Mouse (Mus musculus) right cerebral cortex, postnatal 14 days (tissue): ENCODE results near the gene Fkbp8.

Experiments used
- DNase-seq: peaks from one replicate; pipeline ENCODE4 v3.0.0; 2022

The Fkbp8 gene

DNA sequence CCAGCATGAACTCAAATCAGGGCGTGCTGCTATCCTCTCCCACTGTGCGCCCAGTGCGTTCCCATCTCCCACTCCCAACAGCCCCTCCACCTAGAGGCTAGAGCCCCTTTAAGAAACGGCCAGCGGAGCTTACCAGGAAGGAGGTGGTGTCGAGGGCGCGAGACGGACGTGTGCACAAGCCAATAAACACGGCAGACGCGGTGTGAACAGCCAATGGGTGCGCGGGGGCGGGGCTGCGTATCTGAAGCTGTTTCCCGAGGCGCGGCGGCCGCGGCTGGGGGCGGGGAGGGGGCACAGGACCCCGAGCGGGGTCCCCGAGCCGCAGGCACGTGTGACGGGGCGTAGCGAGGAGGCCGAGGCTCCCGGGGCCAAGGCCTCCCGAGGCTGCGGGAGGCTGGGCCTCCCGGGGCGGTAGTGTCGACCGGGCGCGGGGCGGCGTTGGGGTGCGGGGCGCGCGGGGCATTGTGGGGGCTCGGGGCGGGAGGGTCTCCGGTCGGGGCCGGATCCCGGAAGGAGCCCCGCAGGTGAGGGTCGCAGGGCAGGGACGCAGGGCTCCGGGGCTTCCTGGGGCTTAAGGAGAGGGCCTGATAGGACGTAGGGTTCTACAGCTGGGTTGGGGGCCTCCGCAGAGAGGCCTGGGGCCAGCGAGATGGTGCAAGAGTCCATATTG, at the start of gene Fkbp8, which contains the start of gene Kxd1:
Fkbp8 (plus strand) TSS at position 213 of the 670 bp plus-strand sequence.
Kxd1 (minus strand) TSS at position 445 of the 670 bp plus-strand sequence.
- peak; percentile 98 for DNase-seq

DNA sequence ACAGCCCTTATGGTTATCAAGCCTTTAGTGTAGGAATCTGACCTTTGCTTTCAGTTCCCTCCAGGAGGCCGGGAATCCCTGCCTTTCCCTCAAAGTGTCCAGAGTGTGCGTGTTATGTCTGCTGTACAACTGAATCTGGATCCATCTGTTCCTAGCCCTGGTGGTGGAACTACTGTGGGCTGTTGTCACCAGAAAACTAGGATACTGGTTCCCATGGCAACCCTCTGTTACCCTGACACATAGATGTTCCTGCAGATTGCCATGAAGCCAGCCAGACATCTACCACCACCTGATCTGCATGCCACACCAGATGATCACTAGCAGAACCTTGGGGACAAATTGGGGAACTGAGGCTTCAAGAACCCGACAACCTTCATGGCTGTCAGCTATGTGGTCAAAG, 45.6 kb upstream of the Fkbp8 start:
- DNase-seq, result no peak

DNA sequence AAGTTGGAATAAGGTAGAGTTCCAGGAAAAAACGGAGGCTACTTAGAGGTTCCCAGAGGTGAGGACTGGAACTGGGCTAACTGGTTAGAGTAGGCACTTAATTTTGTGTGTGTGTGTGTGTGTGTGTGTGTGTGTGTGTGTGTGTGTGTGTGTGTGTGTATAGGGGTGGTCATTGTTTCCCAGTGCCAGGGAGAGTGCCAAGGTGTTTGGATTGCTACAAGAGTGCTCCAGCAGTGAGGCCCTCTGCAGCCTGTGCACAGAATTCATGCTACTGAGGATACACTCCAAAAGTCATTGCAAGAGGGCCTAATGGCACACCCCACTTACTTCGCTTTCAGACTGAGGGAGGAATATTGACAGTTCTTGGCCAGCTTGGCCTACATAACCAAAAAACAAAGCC, 44.6 kb upstream of the Fkbp8 start:
- DNase-seq, result no peak

DNA sequence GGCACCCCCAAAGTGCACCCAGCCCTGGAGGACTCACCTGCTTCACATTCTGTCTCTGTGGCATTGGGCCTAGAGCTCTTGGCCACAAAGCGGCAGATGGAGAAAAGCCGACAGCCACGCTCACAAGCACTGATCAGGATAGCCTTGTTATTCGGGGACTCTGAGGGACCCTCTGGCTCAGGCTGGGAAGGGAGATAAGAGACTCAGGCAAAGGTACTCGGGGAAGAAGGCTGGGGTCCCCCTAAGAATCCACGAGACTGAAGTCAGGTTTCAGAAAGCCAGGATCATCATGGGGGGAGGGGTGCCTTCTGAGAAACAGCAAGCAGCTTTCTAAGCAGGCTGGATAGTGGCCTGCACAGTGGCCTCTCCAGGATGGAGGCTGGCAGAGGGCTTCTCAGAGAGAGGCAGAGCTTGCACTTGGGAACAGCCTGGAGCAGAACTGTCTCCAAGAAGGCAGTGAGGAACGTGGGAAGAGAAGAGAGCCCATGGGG, 41.3 kb upstream of the Fkbp8 start:
- no peak for DNase-seq

DNA sequence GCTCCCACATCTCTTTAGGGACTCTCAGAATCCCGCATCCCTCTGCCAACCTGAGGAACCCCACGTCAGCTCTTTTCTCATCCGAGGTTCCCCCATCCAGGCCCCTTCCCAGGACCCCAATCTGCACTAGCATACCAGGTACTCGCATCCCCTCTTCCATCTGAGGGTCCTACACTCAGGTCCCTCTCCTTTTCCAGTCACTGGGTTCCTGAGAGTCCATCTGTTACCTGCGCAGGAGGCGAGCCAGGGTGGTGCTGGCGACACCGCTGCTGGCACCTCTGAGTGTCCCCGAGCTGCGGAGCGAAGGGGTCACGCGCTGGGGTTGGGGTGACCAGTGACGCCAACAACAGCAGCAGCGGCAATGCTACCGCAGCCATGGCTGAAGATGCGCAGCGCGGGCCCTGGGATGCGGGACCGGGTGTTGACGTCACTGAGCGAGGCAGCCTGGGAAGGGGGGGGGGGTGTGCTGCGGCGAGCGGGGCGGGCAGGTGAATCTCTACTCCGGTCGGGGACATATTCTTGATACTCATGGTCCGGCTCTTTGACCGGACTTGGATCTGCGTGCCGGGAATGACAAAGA, 40.5 kb upstream of the Fkbp8 start, which contains the start of gene Tmem59l:
Tmem59l (minus strand) TSS at position 418 of the 580 bp plus-strand sequence.
- peak; percentile 66 for DNase-seq

DNA sequence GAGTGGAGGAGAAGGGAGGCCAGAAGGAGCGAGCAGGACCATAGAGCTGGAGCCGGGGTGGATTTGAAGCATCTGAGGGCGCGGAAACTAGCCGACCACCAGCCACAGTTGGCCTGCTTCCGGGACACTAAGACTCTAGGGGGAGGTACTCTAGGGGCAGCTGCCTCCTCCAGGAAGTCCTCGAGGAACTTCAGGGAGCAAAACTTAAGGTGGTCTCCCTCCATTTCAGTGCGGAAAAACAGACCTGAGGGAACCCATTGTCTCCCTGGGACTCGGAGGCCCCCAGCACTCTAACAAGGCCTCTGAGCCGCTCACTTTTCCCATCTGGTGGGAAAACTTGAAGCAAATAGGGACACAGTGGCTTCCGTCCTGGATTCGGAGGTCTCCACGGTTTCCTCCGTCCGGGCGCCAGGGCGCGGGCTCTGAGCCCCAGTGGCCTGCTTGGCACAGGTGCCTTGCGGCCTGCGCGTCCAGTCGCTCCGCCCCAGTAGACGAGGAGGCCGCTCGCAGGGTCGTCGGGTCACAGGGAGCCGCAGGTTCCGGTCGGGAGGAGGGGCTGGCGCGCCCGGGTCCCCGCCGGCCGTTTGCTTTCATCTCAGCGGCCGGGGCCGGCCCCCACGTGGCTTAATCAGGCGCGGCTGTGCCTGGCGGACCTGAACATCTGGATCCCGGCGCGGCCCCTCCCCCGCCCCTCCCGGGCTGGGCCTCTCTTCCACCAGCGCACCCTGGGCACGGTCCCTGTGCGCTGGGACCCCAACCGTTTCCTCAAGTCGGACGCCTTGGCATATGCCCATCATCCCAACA, 39.3 kb upstream of the Fkbp8 start:
- no peak for DNase-seq

DNA sequence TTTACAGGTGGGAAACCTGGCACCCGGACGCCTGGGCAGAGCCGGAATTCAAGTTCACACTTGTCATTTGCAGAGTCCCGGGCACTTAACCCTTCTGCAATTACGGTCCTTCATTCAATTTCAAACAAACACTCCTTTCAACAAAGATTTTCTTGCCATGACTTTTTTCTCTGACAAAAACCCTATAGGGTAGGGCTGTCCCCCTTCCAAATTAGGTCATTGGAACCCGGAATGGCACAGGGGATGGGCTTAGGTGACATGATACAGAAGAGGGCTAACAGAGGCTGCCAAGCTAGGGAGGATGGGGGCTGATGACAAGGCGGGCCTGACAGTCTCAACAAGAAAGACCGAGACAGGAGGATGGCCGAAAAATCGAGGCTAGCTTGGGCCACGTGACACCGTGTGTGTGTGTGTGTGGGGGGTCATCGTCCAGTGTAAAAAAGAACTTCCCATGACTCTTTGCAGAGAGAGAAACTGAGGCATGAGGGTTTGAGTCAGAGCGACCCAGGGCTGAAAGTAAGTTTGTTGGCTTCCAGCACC, 38.5 kb upstream of the Fkbp8 start:
- DNase-seq, result no peak

DNA sequence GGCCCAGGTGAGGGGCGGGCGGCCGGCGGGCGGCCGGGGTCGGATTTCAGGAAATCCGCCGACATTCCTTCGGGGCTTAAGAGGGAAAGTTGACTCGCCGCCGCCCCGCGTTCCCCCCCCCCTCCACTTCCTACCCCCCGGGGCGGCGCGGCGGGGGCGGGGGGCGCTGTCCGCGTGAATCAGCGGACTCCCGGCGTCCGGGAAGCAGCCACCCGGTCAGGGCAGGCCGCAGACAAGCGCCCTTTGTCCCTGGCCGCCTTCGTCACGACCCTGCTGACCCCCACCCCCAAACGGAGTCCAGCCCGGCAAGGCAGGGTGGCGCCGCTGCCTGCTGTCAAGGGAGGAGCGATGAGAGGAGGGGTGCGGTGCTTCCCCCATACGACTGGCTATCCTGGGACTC, 37.9 kb upstream of the Fkbp8 start:
- no peak for DNase-seq

DNA sequence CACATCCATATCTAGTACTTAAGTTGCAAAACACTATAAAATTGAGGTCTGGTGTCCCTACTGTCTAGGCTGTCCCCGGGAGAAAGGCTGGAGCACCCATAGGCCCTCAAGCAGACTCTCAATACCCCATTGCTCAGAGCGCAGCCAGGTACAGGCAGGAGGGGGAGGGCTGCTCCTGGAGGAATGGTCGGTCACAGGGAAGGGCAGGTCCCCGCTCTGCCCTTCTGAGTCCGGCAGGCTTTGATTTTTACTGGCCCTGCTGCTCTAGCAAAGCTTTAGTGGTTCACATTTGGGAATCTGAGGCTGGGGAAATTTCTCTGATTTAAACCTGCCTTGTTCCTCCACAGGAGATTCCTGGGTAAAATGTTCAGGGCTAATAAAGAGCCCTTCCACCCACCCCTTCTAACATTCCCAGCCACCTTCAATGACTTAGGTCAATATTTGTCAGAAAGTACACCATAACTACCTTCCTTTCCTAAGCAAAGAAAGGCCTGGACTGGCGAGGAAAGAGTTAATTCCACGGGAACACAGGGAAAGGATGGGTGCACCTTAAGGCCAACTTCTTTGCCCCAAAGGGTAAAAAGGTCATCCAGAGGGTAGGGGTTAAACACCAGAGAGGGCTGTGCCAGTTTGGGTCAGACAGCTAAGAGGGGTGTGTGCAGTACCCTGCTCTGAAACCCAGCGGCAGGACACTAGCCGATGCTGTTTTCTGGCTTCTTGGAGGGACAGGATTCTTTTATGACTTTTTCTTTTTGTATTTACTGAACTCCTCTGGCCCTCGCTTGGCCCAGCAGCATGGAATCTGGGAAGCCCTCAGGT, 37.3 kb upstream of the Fkbp8 start:
- DNase-seq, result no peak

DNA sequence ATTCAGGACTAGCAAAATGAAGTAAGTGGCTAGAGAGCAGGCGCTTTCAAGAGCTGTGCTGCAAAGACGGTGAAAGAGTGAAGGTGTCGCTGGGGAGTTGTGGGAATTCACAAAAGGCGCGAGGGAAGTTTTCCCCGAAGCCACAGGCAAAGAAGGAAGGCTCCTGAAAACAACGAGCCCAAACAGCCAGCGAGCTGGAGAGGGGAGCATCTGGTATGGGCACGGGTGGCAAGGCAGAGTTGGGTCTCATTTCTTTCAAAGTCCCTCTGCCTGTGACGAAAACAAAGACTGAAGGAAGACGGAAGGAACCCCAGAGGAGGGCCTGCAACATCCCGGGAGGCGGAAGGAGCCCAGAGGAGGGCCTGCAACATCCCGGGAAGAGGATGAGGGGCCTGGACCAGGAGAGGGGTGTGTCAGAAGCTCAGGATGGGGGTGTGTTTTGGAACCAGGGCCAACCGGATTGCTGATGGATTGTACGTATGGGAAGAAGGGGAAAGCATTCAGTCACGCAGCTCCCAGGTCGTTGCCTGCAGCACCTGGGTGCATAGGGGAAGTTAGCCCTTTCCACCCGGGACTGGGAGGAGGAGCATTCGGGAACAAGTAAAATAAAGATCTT, 36.5 kb upstream of the Fkbp8 start:
- no peak for DNase-seq

DNA sequence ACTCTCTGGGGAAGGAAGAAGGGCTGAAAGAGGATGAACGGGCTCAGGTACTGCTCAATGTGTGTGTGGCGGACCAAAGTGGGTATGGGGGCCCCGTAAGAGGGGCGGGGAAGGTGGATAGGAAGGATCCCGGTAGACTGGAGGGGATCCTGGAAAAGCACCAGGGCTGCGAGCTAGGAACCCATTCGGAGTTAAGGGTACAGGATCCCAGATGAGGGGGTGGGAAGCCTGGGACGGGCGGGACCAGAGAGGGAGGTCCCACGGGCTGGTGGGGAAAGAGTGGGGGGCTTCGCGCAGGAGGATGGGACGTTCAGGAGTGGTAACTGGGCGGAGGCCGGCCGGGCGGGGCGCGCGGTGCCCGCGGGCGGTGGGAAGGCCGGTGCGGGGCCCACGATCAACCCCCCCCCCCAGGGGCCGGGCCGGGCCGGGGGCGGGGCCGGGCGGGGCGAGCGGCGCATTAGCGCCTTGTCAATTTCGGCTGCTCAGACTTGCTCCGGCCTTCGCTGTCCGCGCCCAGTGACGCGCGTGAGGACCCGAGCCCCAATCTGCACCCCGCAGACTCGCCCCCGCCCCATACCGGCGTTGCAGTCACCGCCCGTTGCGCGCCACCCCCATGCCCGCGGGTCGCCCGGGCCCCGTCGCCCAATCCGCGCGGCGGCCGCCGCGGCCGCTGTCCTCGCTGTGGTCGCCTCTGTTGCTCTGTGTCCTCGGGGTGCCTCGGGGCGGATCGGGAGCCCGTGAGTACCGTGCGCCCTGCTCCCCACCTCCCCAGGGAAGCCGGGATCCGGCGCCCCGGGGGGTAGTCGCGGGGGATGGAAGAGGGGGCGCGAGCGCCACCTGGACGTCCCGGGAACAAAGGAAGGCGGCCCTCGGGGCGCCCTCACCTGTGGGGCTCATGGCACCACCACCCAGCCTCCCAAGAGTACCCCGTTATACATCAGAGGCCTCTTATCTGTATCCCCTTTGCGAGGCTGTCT, 34.6 kb upstream of the Fkbp8 start, which contains the start of gene Crlf1:
Crlf1 (plus strand) TSS at position 495 of the 977 bp plus-strand sequence.
- no peak for DNase-seq

DNA sequence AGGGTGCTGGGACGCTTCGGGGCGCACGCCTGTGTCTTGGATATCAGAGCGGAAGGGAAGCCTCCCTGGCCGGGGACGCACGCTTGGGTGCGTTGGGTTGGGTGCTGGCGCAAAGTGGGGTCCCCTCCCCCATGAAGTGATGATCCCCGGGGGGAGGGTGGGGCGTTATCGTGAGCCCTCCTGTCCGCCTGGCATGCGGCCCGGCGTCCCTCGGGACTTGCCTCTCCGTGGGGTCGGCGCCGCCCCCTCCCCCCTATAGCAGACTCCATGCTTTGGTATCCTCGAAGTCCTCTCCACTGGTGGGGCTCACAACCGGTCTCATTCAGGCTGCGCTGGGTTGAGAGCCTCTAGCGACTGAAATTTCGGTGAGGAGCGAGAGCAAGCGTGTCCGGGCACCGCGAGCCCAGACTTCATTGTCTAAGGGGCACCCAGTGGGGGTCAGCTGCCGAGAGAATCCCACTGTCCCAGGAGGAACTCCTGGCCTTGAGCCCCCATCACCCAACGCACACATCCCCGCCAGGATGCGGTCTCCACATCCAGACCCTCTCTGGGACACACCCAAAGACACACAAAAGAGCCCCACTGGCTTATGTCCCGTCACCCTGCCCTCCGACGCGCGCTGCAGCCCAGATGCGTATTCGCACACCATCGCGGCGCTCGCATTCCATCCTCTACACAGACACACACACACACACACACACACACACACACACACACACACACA, 33.7 kb upstream of the Fkbp8 start:
- no peak for DNase-seq

DNA sequence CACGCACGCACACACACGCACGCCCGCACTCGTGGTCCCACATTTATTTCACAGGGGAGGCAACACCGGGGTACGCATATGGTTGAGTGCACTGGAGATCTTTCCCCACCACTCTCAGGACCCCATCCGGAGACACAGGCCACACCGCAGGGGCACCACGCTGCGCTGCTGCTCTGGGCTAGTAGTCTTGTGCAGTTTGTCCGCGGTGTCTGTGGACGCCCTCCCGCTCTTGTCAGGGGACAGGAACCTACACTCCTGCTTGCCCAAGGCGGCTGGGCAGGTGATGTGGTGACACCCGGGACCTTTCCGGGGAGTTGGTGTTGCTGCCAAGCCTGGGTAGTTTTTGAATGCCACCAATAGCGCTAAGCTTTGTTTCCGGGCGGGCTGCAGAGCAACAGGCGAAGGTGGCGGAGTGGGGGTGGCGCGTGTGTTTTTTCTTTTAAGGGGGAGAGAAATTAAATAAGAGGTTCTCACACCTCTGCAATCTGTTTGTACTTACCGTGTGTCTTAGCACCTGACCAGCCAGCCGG, 33.0 kb upstream of the Fkbp8 start:
- DNase-seq, result no peak

DNA sequence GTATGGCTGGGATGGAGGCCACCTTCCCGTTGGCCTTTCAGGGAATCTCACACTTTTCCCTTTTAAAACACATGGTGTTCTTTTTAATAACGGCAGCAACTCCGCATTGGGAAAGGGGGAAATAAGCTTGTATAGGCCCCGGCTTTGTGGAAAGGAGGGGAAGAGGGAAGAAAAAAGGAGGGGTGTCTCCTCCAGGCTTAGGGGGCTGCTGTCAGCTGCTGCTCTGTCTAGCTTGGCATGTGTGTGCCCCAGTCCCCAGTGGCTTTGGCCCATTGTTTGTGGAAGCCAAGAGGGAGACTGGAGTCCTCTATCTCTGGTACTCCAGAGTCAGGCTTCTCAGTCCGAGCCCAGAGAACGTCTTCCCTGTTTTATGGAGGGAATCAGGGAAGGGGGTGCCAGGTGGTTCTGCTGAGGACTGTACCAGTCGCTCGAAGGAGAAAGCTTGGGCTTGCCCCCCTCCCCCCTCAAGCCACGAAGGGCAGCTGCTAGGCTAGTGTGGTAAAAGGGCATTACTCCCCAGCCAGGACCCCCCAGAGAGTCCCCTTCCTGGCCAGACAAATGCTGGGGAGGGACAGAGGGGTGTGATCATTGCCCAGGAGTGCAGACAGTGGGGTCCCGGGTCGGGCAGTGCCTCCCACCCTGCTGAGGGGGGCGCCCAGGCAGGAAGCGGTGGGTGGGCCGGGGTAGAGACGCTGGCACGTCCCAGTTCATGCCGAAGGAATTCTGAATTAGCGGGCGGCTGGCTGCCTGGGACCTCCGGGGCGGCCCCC, 32.3 kb upstream of the Fkbp8 start:
- DNase-seq, result no peak

DNA sequence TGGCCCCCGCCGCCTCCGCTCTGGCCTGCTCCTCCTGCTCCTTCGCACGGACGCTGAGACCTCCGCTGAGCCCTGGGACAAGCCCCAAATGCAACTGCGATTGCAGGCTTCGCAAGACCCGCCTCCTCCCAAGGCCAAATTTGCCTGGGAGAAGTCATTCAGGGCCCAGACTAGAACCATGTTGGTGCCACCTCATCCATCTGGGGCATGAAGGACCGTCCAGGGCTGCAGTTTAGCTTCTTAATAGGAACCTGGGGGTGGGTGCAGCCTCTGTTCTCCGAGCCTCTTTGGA, 31.8 kb upstream of the Fkbp8 start:
- no peak for DNase-seq

DNA sequence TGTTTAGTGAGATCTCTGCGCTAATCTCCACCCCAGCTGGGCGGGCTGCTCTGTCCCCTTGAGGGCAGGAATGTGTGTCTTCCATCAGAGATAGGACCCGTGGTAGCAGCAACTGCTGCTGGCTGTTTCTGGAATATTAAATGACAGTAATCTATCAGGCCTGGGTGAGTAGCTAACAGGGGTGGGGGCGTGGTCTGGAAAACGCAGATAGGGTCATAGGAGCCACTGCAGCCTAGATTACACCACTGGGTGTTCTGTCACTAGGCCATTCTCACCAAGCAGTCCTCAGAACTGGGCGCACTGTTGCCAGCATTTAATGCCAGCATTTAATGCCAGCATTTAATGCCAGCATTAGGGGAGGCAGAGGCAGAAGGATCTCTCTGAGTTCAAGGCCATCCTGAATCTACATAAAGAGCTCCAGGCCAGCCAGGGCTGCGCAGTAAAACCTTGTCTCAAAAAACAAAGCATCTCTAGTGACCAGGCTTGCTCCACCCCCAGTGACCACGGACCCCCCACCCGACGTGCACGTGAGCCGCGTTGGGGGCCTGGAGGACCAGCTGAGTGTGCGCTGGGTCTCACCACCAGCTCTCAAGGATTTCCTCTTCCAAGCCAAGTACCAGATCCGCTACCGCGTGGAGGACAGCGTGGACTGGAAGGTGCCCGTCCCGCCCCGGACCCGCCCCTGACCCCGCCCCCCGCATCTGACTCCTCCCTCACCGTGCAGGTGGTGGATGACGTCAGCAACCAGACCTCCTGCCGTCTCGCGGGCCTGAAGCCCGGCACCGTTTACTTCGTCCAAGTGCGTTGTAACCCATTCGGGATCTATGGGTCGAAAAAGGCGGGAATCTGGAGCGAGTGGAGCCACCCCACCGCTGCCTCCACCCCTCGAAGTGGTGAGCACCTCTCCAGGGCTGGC, 26.9 kb upstream of the Fkbp8 start:
- DNase-seq, result no peak

DNA sequence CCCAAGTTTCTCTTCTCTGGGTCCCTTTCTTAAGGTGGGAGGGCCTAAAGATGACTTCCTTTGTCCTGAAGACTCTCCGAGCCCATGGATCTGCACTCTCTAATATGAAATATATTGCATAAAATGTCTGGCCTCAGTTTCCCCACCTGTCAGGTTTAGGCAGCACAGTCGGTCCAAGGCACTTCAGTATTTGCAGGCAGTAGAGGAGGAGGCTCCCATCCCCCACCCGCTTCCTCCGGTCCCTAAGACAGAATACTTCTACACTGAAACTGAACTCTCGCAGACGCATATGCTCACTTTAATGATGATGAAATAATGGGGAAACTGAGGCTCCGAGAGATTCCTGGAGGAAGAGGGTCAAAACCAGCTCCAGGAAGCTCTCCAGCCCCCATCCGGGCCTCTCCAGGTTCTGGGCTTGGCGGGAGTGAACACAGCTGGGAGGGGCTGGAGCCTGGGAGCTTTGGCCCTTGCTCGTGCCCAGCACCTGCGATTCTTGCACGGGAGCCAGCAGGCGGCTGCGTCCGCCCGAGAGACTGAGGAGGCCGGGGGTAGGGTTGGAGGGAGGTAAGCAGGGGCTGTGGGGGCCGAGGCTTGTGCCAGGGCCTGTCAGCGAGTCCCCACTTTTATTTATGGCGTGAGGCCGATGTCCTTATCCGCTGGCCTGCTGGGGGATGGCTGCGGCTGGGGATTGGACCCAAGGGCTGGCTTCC, 25.5 kb upstream of the Fkbp8 start:
- no peak for DNase-seq
